Mouse (Mus musculus) myocyte (in vitro differentiated cells): Measurements from ENCODE around the gene Erich3.

Experiments used
- CEBPB ChIP-seq: IDR thresholded peaks from 2 replicates; pipeline ENCODE4 v1.6.1; 2011; ENCODE audit warnings: mild to moderate bottlenecking, moderate library complexity; ENCODE audit not compliant: poor library complexity, insufficient read depth, severe bottlenecking
- E2F4 ChIP-seq: IDR thresholded peaks from one replicate; pipeline ENCODE4 v1.6.1; 2011; ENCODE audit warnings: mild to moderate bottlenecking, control low read depth, moderate library complexity; ENCODE audit not compliant: insufficient read depth
- MAX ChIP-seq: IDR thresholded peaks from one replicate; pipeline ENCODE4 v1.6.1; 2011; ENCODE audit warnings: low read depth, mild to moderate bottlenecking, control low read depth
- MYOD1 ChIP-seq, 3 experiments: IDR thresholded peaks; one replicate each; pipeline ENCODE4 v1.6.1; 2011; ENCODE audit warnings: control low read depth in 2 of 3, low read depth in 2 of 3, mild to moderate bottlenecking in 2 of 3, moderate library complexity in 1 of 3; ENCODE audit not compliant: insufficient read length in 2 of 3, control insufficient read depth in 1 of 3
- MYOG ChIP-seq, 3 experiments: IDR thresholded peaks; one replicate each; pipeline ENCODE4 v1.6.1; 2011; ENCODE audit warnings: control low read depth in 2 of 3, low read depth in 2 of 3, mild to moderate bottlenecking in 2 of 3; ENCODE audit not compliant: insufficient read length in 2 of 3, control insufficient read depth in 1 of 3, insufficient read depth in 1 of 3
- POLR2A ChIP-seq: IDR thresholded peaks from one replicate; pipeline ENCODE4 v1.6.1; 2011; ENCODE audit warnings: low read depth, mild to moderate bottlenecking, control low read depth, moderate library complexity; ENCODE audit not compliant: insufficient read length
- POLR2AphosphoS2 ChIP-seq: IDR thresholded peaks from one replicate; pipeline ENCODE4 v1.6.1; 2011; ENCODE audit warnings: low read depth, control low read depth; ENCODE audit not compliant: insufficient read length
- REST ChIP-seq: IDR thresholded peaks from one replicate; pipeline ENCODE4 v1.6.1; 2011; ENCODE audit warnings: mild to moderate bottlenecking, control low read depth, moderate library complexity; ENCODE audit not compliant: insufficient read depth, insufficient read length
- SRF ChIP-seq: IDR thresholded peaks from one replicate; pipeline ENCODE4 v1.6.1; 2011; ENCODE audit warnings: low read depth; ENCODE audit not compliant: control insufficient read depth, insufficient read length
- TCF12 ChIP-seq: IDR thresholded peaks from one replicate; pipeline ENCODE4 v1.6.1; 2011; ENCODE audit warnings: mild to moderate bottlenecking, control low read depth; ENCODE audit not compliant: poor library complexity, insufficient read depth, severe bottlenecking
- TCF3 ChIP-seq: IDR thresholded peaks from one replicate; pipeline ENCODE4 v1.6.1; 2011; ENCODE audit warnings: low read depth, control low read depth; ENCODE audit not compliant: insufficient read length
- USF1 ChIP-seq: IDR thresholded peaks from one replicate; pipeline ENCODE4 v1.6.1; 2011; ENCODE audit warnings: low read depth, mild to moderate bottlenecking, control low read depth, moderate library complexity

DNA sequence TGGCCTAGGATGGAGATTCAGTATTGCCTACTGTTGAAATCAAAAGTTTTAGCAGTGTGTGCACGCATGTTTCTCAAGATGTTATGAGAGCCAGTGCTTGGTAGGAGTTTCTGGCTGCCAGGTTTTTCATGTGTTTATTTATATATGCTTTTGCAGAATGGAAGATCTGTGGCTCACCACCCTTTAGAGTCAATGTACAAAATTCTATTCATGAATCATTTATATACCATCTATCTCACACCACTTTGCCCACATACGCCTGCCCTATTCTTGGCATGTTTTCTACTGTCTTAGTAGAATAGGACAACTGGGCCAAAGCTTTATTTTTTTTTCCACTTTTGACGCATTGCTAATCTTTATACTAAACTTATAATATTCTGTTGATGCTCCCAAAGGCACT lies 44.5 kb downstream of the Erich3 start:
- TF ChIP-seq MAX (no peak), REST (no peak), E2F4 (no peak), USF1 (no peak), POLR2A (no peak), TCF12 (no peak), SRF (no peak), MYOD1 (IDR thresholded peaks at IDR 0.05; ENCODE audit: control insufficient read depth in 1 of 3, insufficient read length in 2 of 3, low read depth in 2 of 3) (no peak), TCF3 (no peak), MYOG (IDR thresholded peaks at IDR 0.05; ENCODE audit: control insufficient read depth in 1 of 3, insufficient read depth in 1 of 3, insufficient read length in 2 of 3, low read depth in 2 of 3) (no peak), CEBPB (no peak), POLR2AphosphoS2 (no peak)
